ENCODE assay signal across 25 mouse cellular contexts in genomic region chr2:143929607-143930311, GRCm38 (mm10). TPM values are rescaled to one million over a fixed set of nuclear protein-coding genes. Genes with fewer than 3 reads are reported as not detected.
DNase-seq lines count a peak whose midpoint lies in the region; ATAC-seq and TF ChIP-seq lines count a peak whose summit lies in the region.
"Had no signal": no experiment of that assay in that cellular context is flagged by ENCODE, and none has a peak within 500 bp of the region (broad histone marks: within the 10 kb centered on the region; RNA-seq: fewer than 3 reads in every experiment).

No protein-coding gene starts in this region.

- 0 out of 2 replicates have a peak overlapping the region, but pooled peaks have one; percentile 3 for H3K9ac ChIP-seq in heart, embryonic 12.5 days
- H3K9ac ChIP-seq: embryonic facial prominence, embryonic 13.5 days; forebrain, embryonic 15.5 days; limb, embryonic 13.5 days; liver, embryonic 15.5 days; lung, embryonic 15.5 days had no signal

- 0 out of 2 replicates have a peak, but pooled peaks cover 3% of the 10 kb centered on the region for H3K36me3 ChIP-seq in heart, embryonic 12.5 days
- H3K36me3 ChIP-seq in megakaryocyte, embryonic 14.5 days (replicated peaks; ENCODE audit: low read length): peaks cover 29% of the 10 kb centered on the region
- H3K36me3 ChIP-seq in embryonic facial prominence, embryonic 10.5 days (replicated peaks): peaks cover 8% of the 10 kb centered on the region
- H3K36me3 ChIP-seq in kidney, adult 2 months (ENCODE audit: control insufficient read depth, insufficient read depth, low read length): no peaks in the 10 kb centered on the region
- H3K36me3 ChIP-seq: embryonic facial prominence, embryonic 13.5 days; forebrain, embryonic 15.5 days; G1E; limb, embryonic 13.5 days; liver, embryonic 15.5 days; lung, embryonic 15.5 days had no signal

- no peaks in the 10 kb centered on the region for H3K9me3 ChIP-seq in heart, embryonic 12.5 days (replicated peaks)
- H3K9me3 ChIP-seq in megakaryocyte, embryonic 14.5 days: no peaks in the 10 kb centered on the region
- no peaks in the 10 kb centered on the region for H3K9me3 ChIP-seq in embryonic facial prominence, embryonic 10.5 days
- H3K9me3 ChIP-seq: embryonic facial prominence, embryonic 13.5 days; forebrain, embryonic 15.5 days; G1E; limb, embryonic 13.5 days; liver, embryonic 15.5 days; lung, embryonic 15.5 days; midbrain, embryonic 10.5 days had no signal

- ATAC-seq in heart, embryonic 12.5 days (ENCODE audit: insufficient number of reproducible peaks, low FRiP score): no peak
- no peak for ATAC-seq in megakaryocyte, adult 5-6 weeks (ENCODE audit: poor library complexity, severe bottlenecking)
- ATAC-seq in megakaryocyte-erythroid progenitor cell, adult 5-6 weeks (replicated peaks; ENCODE audit: low FRiP score, low TSS enrichment, poor library complexity, severe bottlenecking): 0 out of 2 replicates have a peak, but pooled peaks have one; percentile 22
- ATAC-seq: forebrain, embryonic 15.5 days had no signal

- DNase-seq in heart, adult 9 months (ENCODE audit: low spot score in 2 of 2): no peak
- no peak for DNase-seq in embryonic facial prominence, embryonic 10.5 days (ENCODE audit: low spot score)
- no peak for DNase-seq in kidney, adult 2 months
- DNase-seq: adrenal gland, adult 8-10 months; cerebellum, adult 2 months; cerebellum, postnatal 25 days; gastrocnemius, postnatal 14 days; heart, adult 18-20 months; kidney, adult 9 months; kidney, postnatal 14 days; lung, postnatal 36 days; right cerebral cortex, postnatal 25 days; spleen, adult 18-20 months had no signal

- H3K4me3 ChIP-seq in heart, embryonic 12.5 days: no peak overlapping the region
- H3K4me3 ChIP-seq in megakaryocyte, embryonic 14.5 days (replicated peaks): peak overlapping the region; percentile 59
- H3K4me3 ChIP-seq in embryonic facial prominence, embryonic 10.5 days: no peak overlapping the region
- H3K4me3 ChIP-seq in kidney, adult 2 months (ENCODE audit: insufficient read depth, low read depth, low read length): no peak overlapping the region
- H3K4me3 ChIP-seq: embryonic facial prominence, embryonic 13.5 days; forebrain, embryonic 15.5 days; limb, embryonic 13.5 days; liver, embryonic 15.5 days; lung, embryonic 15.5 days; midbrain, embryonic 10.5 days had no signal

- H3K4me1 ChIP-seq in heart, embryonic 12.5 days (replicated peaks): peaks cover 49% of the 10 kb centered on the region
- H3K4me1 ChIP-seq in megakaryocyte, embryonic 14.5 days: peaks cover 50% of the 10 kb centered on the region
- peaks cover 14% of the 10 kb centered on the region for H3K4me1 ChIP-seq in embryonic facial prominence, embryonic 10.5 days
- peaks cover 12% of the 10 kb centered on the region for H3K4me1 ChIP-seq in kidney, adult 2 months (ENCODE audit: control insufficient read depth, insufficient read depth, low read length)

- no peak for TF ChIP-seq POLR2A in kidney, adult 2 months (IDR thresholded peaks at IDR 0.05; ENCODE audit: low read depth, low read length)

- no peak overlapping the region for H3K4me2 ChIP-seq in heart, embryonic 12.5 days
- H3K4me2 ChIP-seq: embryonic facial prominence, embryonic 13.5 days; forebrain, embryonic 15.5 days; limb, embryonic 13.5 days; liver, embryonic 15.5 days; lung, embryonic 15.5 days had no signal

- WGBS in heart, embryonic 12.5 days: 65% methylated on average over 3 of the region's 3 CpGs
- WGBS in embryonic facial prominence, embryonic 10.5 days: 71% methylated on average over 3 of the region's 3 CpGs
- WGBS in kidney, adult 2 months: 34% methylated on average over 3 of the region's 3 CpGs

- no peak overlapping the region for H3K27ac ChIP-seq in heart, embryonic 12.5 days (ENCODE audit: poor library complexity, severe bottlenecking)
- 0 out of 2 replicates have a peak overlapping the region, but pooled peaks have one; percentile 19 for H3K27ac ChIP-seq in embryonic facial prominence, embryonic 10.5 days (replicated peaks)
- H3K27ac ChIP-seq in kidney, adult 2 months (ENCODE audit: insufficient read depth, low read depth, low read length): no peak overlapping the region
- H3K27ac ChIP-seq: embryonic facial prominence, embryonic 13.5 days; forebrain, embryonic 15.5 days; limb, embryonic 13.5 days; liver, embryonic 15.5 days; lung, embryonic 15.5 days; midbrain, embryonic 10.5 days had no signal

- TF ChIP-seq CTCF in kidney, adult 2 months (conservative IDR thresholded peaks at IDR 0.05; ENCODE audit: insufficient read depth, insufficient read length, low read depth, low read length): no peak

- H3K27me3 ChIP-seq in heart, embryonic 12.5 days (replicated peaks): no peaks in the 10 kb centered on the region
- no peaks in the 10 kb centered on the region for H3K27me3 ChIP-seq in megakaryocyte, embryonic 14.5 days (replicated peaks)
- H3K27me3 ChIP-seq in embryonic facial prominence, embryonic 10.5 days (replicated peaks; ENCODE audit: low read depth, poor library complexity, severe bottlenecking): no peaks in the 10 kb centered on the region
- no peaks in the 10 kb centered on the region for H3K27me3 ChIP-seq in kidney, adult 2 months (replicated peaks; ENCODE audit: control insufficient read depth, insufficient read depth, low read length)
- H3K27me3 ChIP-seq: CH12.LX; embryonic facial prominence, embryonic 13.5 days; forebrain, embryonic 15.5 days; limb, embryonic 13.5 days; liver, embryonic 15.5 days; lung, embryonic 15.5 days had no signal

RNA-seq across cellular contexts. Expression of gene Dstn, which starts 14.6 kb away (rescaled TPM):
- 963 and 982 TPM in 2 replicates for polyA plus RNA-seq in heart, embryonic 12.5 days (2016; fragmentation: Nextera tagmentation; extraction: Ambion mirVana)
- polyA plus RNA-seq in megakaryocyte, embryonic 14.5 days (2012; ENCODE audit: insufficient read depth, low replicate concordance): 3.6 and 18.3 TPM in 2 replicates
- total RNA-seq in megakaryocyte, adult 5-6 weeks (2015): 379 and 399 TPM in 2 replicates
- total RNA-seq in megakaryocyte, adult 5-6 weeks (2017): 518 and 538 TPM in 2 replicates
- polyA plus RNA-seq in embryonic facial prominence, embryonic 10.5 days (2016; fragmentation: Nextera tagmentation; extraction: Ambion mirVana): 331 and 339 TPM in 2 replicates
- total RNA-seq in megakaryocyte-erythroid progenitor cell, adult 5-6 weeks (2014; fragmentation: Nextera tagmentation): 57.0 and 76.7 TPM in 2 replicates
- 102 and 166 TPM in 2 replicates for total RNA-seq in megakaryocyte-erythroid progenitor cell, adult 5-6 weeks (2017)
- 46.9 and 73.0 TPM in 2 replicates for polyA plus RNA-seq in kidney, adult 2 months (2012; rRNA removed)
